Mouse (Mus musculus) adrenal gland, adult 8-10 months (tissue): ENCODE measurements around the gene Zan. TPM values are rescaled to one million over a fixed set of nuclear protein-coding genes. Genes with fewer than 3 reads are reported as not detected.

Source experiments
- DNase-seq: peaks from one replicate; pipeline ENCODE4 v3.0.0; 2022
- total RNA-seq, 4 experiments: library from RNA; stranded (reverse); gene quantifications; 2 replicates each; pipeline ENCODE4 v1.2.4; 2022

Zan gene
- not detected for total RNA-seq

GRCm38 (mm10) chr5:137476964-137477363 lies at the start of gene Zan:
Zan (minus strand) TSS chr5:137477064.
- DNase-seq, result no peak

- DNase-seq, result no peak
These were observed 49.5 kb upstream of the Zan start for GRCm38 (mm10) chr5:137526192-137526936.

- DNase-seq, result no peak
These were observed 48.6 kb upstream of the Zan start for GRCm38 (mm10) chr5:137525511-137525910.

GRCm38 (mm10) chr5:137524671-137525070 lies 47.8 kb upstream of the Zan start:
- no peak for DNase-seq

GRCm38 (mm10) chr5:137524251-137524515 lies 47.3 kb upstream of the Zan start:
- DNase-seq, result no peak

GRCm38 (mm10) chr5:137523396-137524250 lies 46.8 kb upstream of the Zan start:
- DNase-seq, result no peak

- no peak for DNase-seq
These were observed 45.8 kb upstream of the Zan start for GRCm38 (mm10) chr5:137522711-137523110.

- DNase-seq, result no peak
These were observed 45.0 kb upstream of the Zan start for GRCm38 (mm10) chr5:137521861-137522260.

GRCm38 (mm10) chr5:137519691-137520550 lies 43.1 kb upstream of the Zan start:
- DNase-seq, result no peak

GRCm38 (mm10) chr5:137518436-137518835 lies 41.6 kb upstream of the Zan start, which contains the start of gene Gigyf1:
Gigyf1 (plus strand) TSS chr5:137518548.
- DNase-seq, result no peak

GRCm38 (mm10) chr5:137514811-137515210 lies 37.9 kb upstream of the Zan start:
- no peak for DNase-seq

- DNase-seq, result no peak
These were observed 37.3 kb upstream of the Zan start for GRCm38 (mm10) chr5:137513951-137514721.

GRCm38 (mm10) chr5:137512847-137513794 lies 36.3 kb upstream of the Zan start:
- no peak for DNase-seq

- DNase-seq, result no peak
These were observed 34.8 kb upstream of the Zan start for GRCm38 (mm10) chr5:137511706-137512105.

- no peak for DNase-seq
These were observed 33.9 kb upstream of the Zan start for GRCm38 (mm10) chr5:137510573-137511390.

GRCm38 (mm10) chr5:137510014-137510501 lies 33.2 kb upstream of the Zan start:
- DNase-seq, result no peak

- no peak for DNase-seq
These were observed 27.2 kb upstream of the Zan start for GRCm38 (mm10) chr5:137504041-137504440.

GRCm38 (mm10) chr5:137502667-137503110 lies 25.8 kb upstream of the Zan start:
- no peak for DNase-seq
